Mouse (Mus musculus): Measurements from ENCODE around the gene Kmt5c. TPM values are rescaled to one million over a fixed set of nuclear protein-coding genes. Genes with fewer than 3 reads are reported as not detected.
"Not testable (repeated sequence)": the region's sequence is repeated elsewhere in the genome, so short reads cannot be mapped to it uniquely, and the experiment has no call there.

Gene Kmt5c
- polyA plus RNA-seq, 1 experiment = 224 TPM

GRCm38 (mm10) chr7:4783667-4784268 is 43.9 kb downstream of the Kmt5c start:
- TF ChIP-seq CTCF (IDR thresholded peaks at IDR 0.05; ENCODE audit: borderline replicate concordance, control insufficient read depth, extremely low read depth, insufficient read depth, low read length, poor library complexity) (no peak), POLR2A (IDR thresholded peaks at IDR 0.05; ENCODE audit: control insufficient read depth, extremely low read depth, insufficient read depth, low read length, poor library complexity) (no peak)
- 82% methylated on average over 14 of the region's 14 CpGs for WGBS
- DNase-seq = no peak
- Histone ChIP-seq H3K36me3 (ENCODE audit: control insufficient read depth, insufficient read depth, low read length) (no peaks in the 10 kb centered on the region), H3K4me3 (ENCODE audit: control insufficient read depth, insufficient read depth, low read length) (no peak overlapping the region), H3K27ac (ENCODE audit: control insufficient read depth, insufficient read depth, low read length) (no peak overlapping the region), H3K27me3 (ENCODE audit: control insufficient read depth, insufficient read depth, low read length) (no peaks in the 10 kb centered on the region; the same call in 1 of the 2 replicates), H3K4me1 (replicated peaks; ENCODE audit: control insufficient read depth, insufficient read depth, low read length) (peaks cover 6% of the 10 kb centered on the region)

- TF ChIP-seq CTCF (IDR thresholded peaks at IDR 0.05; ENCODE audit: borderline replicate concordance, control insufficient read depth, extremely low read depth, insufficient read depth, low read length, poor library complexity) (no peak; the same call in 1 of the 2 replicates), POLR2A (IDR thresholded peaks at IDR 0.05; ENCODE audit: control insufficient read depth, extremely low read depth, insufficient read depth, low read length, poor library complexity) (no peak)
- Histone ChIP-seq H3K27me3 (ENCODE audit: control insufficient read depth, insufficient read depth, low read length) (no peaks in the 10 kb centered on the region; the same call in 1 of the 2 replicates), H3K36me3 (ENCODE audit: control insufficient read depth, insufficient read depth, low read length) (peaks cover 2% of the 10 kb centered on the region; the same call in 1 of the 2 replicates), H3K4me3 (ENCODE audit: control insufficient read depth, insufficient read depth, low read length) (peak overlapping the region; percentile 50), H3K27ac (ENCODE audit: control insufficient read depth, insufficient read depth, low read length) (no peak overlapping the region), H3K4me1 (replicated peaks; ENCODE audit: control insufficient read depth, insufficient read depth, low read length) (peaks cover 20% of the 10 kb centered on the region)
- 4% methylated on average over 64 of the region's 64 CpGs for WGBS
- DNase-seq = peak; percentile 30
These were observed 48.9 kb downstream of the Kmt5c start for GRCm38 (mm10) chr7:4788499-4789435.

DNA sequence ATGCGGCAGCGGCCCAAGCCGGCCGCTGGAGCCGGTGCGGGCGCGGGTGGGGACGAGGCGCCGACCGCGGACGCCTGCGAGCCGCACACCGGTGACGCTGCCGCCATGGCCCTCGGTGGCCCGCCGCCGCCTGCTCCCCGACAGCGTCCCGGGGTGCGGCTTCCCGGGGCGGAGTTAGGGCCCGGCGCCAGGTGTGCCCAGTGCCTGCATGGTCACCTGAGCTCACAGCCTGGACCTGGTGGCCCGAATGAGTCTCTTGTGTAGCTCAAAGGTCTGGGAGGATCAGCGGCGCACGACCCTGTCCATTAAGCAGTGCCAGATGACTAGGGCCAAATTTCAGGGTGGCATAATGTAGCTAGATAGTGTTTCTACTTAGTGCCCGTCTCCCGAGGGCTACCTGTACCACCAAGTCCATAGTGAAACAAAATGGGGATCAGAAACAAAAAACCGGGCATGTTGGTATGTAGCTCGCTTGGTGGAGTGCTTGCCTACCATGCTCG is 49.6 kb downstream of the Kmt5c start, which contains the start of gene Tmem238:
Gene Tmem238, minus strand, starts transcription at position 221 of the 500 bp plus-strand sequence.
- TF ChIP-seq CTCF (IDR thresholded peaks at IDR 0.05; ENCODE audit: borderline replicate concordance, control insufficient read depth, extremely low read depth, insufficient read depth, low read length, poor library complexity) (no peak), POLR2A (IDR thresholded peaks at IDR 0.05; ENCODE audit: control insufficient read depth, extremely low read depth, insufficient read depth, low read length, poor library complexity) (no peak)
- no peaks in the 10 kb centered on the region; the same call in 1 of the 2 replicates for H3K27me3 ChIP-seq (ENCODE audit: control insufficient read depth, insufficient read depth, low read length)
- peak within 1 kb of the TSS; percentile 50 for H3K4me3 ChIP-seq (ENCODE audit: control insufficient read depth, insufficient read depth, low read length)
- no peak within 1 kb of the TSS for H3K27ac ChIP-seq (ENCODE audit: control insufficient read depth, insufficient read depth, low read length)
- WGBS = 12% methylated on average over 40 of the region's 40 CpGs
- peaks cover 24% of the 10 kb centered on the region for H3K4me1 ChIP-seq (replicated peaks; ENCODE audit: control insufficient read depth, insufficient read depth, low read length)
- H3K36me3 ChIP-seq (ENCODE audit: control insufficient read depth, insufficient read depth, low read length) = peaks cover 9% of the 10 kb centered on the region
- peak; percentile 13 for DNase-seq

DNA sequence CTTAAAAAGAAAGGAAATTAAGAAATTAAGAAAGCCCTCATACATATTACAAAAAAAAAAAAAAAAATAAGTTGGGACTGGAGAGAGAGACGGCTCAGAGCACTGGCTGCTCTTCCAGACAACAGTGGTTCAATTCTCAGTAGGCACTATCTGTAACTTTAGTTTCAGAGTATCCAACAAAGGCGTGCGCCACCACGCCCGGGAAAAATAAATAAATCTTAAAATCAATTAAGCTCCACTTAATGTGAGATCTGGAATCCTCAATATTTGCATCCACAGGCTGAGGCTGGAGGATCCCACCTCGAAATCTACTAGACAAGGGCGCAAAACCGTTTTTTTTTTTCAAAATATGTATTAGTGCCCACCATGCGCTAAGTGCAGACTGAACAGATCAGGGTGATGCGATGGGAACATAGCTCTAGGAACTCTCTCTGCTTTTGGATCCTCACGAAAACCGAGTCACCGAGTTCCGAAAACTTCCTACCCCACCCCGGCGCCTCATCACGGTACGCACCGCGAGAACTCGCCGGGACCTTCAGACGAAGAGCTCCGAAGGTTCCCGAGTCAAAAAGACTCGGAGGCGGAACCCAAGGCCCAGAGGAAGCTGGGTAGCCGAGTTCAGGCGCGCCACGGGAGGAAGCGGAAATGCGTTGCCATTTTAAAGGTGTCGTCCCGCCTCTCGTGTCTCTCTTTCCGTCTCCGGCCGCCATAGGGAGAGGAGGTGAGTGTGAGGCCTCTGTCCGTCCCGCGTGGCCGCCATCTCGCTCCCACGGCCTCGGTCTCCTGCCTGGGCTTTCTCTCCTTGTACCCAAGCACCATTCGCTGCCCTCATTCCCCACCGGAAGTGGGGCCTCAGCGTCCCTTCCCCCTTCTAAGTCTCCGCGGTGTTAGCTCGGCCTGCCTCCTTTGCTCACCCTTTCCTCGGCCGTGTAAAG is 52.6 kb downstream of the Kmt5c start, which contains the start of gene Rpl28:
Gene Rpl28, plus strand, starts transcription at position 597 of the 935 bp plus-strand sequence.
- Histone ChIP-seq H3K4me1 (replicated peaks; ENCODE audit: control insufficient read depth, insufficient read depth, low read length) (peaks cover 24% of the 10 kb centered on the region), H3K27ac (ENCODE audit: control insufficient read depth, insufficient read depth, low read length) (peak within 1 kb of the TSS; percentile 57), H3K27me3 (ENCODE audit: control insufficient read depth, insufficient read depth, low read length) (no peaks in the 10 kb centered on the region; the same call in 1 of the 2 replicates), H3K36me3 (ENCODE audit: control insufficient read depth, insufficient read depth, low read length) (peaks cover 37% of the 10 kb centered on the region), H3K4me3 (ENCODE audit: control insufficient read depth, insufficient read depth, low read length) (peak within 1 kb of the TSS; percentile 94)
- DNase-seq = peak; percentile 93
- TF ChIP-seq CTCF (IDR thresholded peaks at IDR 0.05; ENCODE audit: borderline replicate concordance, control insufficient read depth, extremely low read depth, insufficient read depth, low read length, poor library complexity) = 0 out of 2 replicates have a peak, but pooled peaks have one; percentile 16
- peak; percentile 87 for TF ChIP-seq POLR2A (IDR thresholded peaks at IDR 0.05; ENCODE audit: control insufficient read depth, extremely low read depth, insufficient read depth, low read length, poor library complexity)
- WGBS = under 1% methylated on average over 53 of the region's 54 CpGs

DNA sequence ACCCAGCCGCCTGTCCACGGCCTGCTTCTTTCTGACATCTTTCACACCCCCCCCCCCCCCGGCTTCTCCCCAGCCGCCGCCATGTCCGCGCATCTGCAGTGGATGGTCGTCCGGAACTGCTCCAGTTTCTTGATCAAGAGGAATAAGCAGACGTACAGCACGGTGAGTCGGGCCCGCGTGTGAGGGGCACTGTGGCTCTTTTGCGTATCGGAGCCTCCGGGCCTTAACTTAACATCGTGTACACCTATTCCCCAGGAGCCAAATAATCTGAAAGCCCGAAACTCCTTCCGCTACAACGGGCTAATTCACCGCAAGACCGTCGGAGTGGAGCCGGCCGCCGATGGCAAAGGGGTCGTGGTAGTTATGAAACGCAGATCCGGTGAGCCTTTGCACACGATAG is 53.3 kb downstream of the Kmt5c start:
- peak overlapping the region; percentile 94 for H3K4me3 ChIP-seq (ENCODE audit: control insufficient read depth, insufficient read depth, low read length)
- peaks cover 40% of the 10 kb centered on the region for H3K36me3 ChIP-seq (ENCODE audit: control insufficient read depth, insufficient read depth, low read length)
- H3K4me1 ChIP-seq (replicated peaks; ENCODE audit: control insufficient read depth, insufficient read depth, low read length) = peaks cover 23% of the 10 kb centered on the region
- H3K27me3 ChIP-seq (ENCODE audit: control insufficient read depth, insufficient read depth, low read length); H3K27ac ChIP-seq (ENCODE audit: control insufficient read depth, insufficient read depth, low read length); DNase-seq: not testable (repeated sequence)
- WGBS = under 1% methylated on average over 31 of the region's 31 CpGs

All from thymus, adult 2 months (tissue).